Mouse (Mus musculus) MEL (cell line): ENCODE results near the gene Egr2. TPM values are rescaled to one million over a fixed set of nuclear protein-coding genes. Genes with fewer than 3 reads are reported as not detected.

ENCODE experiments used
- DNase-seq: peaks from one replicate; pipeline ENCODE4 v3.0.0; 2011; ENCODE audit warnings: low read depth, low spot score
- H3K27ac ChIP-seq: 2 replicates; pipeline ENCODE4 v1.5.1; 2012; ENCODE audit warnings: low read depth, mild to moderate bottlenecking, control low read depth, low read length, moderate library complexity; ENCODE audit not compliant: control insufficient read depth
- H3K27me3 ChIP-seq, 2 experiments: fragments of 150-350 bp in 1 of 2; sonication (generic) in 1 of 2; 2 replicates each; pipeline ENCODE4 v1.6.1; 2012; ENCODE audit warnings: low read length in 2 of 2, mild to moderate bottlenecking in 2 of 2, improper control_type of control experiment in 1 of 2, moderate library complexity in 1 of 2; ENCODE audit not compliant: insufficient read depth in 2 of 2, control insufficient read depth in 1 of 2
- H3K36me3 ChIP-seq, 2 experiments: 2 replicates each; pipeline ENCODE4 v1.6.1; 2012 to 2014; ENCODE audit warnings: low read length in 2 of 2, improper control_type of control experiment in 1 of 2, inconsistent platforms in 1 of 2, mild to moderate bottlenecking in 1 of 2; ENCODE audit not compliant: insufficient read depth in 2 of 2, control insufficient read depth in 1 of 2
- H3K4me1 ChIP-seq, 2 experiments: fragments of 150-350 bp in 1 of 2; sonication (generic) in 1 of 2; 2 replicates each; pipeline ENCODE4 v1.6.1; 2012; ENCODE audit warnings: low read length in 2 of 2, improper control_type of control experiment in 1 of 2, mild to moderate bottlenecking in 1 of 2; ENCODE audit not compliant: insufficient read depth in 2 of 2, control insufficient read depth in 1 of 2
- H3K4me3 ChIP-seq, 2 experiments: fragments of 150-350 bp in 1 of 2; sonication (generic) in 1 of 2; 2 replicates each; pipeline ENCODE4 v1.5.1; 2012; ENCODE audit warnings: low read depth in 2 of 2, low read length in 2 of 2, mild to moderate bottlenecking in 2 of 2, moderate library complexity in 2 of 2, control low read depth in 1 of 2, improper control_type of control experiment in 1 of 2; ENCODE audit not compliant: control insufficient read depth in 1 of 2, insufficient read depth in 1 of 2
- H3K79me2 ChIP-seq: 2 replicates; pipeline ENCODE4 v1.6.1; 2012; ENCODE audit warnings: mild to moderate bottlenecking, low read length, moderate library complexity; ENCODE audit not compliant: control insufficient read depth, poor library complexity, insufficient read depth
- H3K9ac ChIP-seq: 2 replicates; pipeline ENCODE4 v1.6.1; 2012; ENCODE audit warnings: low read depth, mild to moderate bottlenecking, control low read depth, low read length, moderate library complexity; ENCODE audit not compliant: control insufficient read depth, poor library complexity, severe bottlenecking
- H3K9me3 ChIP-seq: fragments of 150-350 bp; sonication (generic); replicated peaks from 2 replicates; pipeline ENCODE4 v1.6.1; 2012; ENCODE audit warnings: mild to moderate bottlenecking, low read length, improper control_type of control experiment, moderate library complexity; ENCODE audit not compliant: insufficient read depth
- CHD1 ChIP-seq: IDR thresholded peaks from 2 replicates; pipeline ENCODE4 v1.6.1; 2012; ENCODE audit warnings: low read depth, mild to moderate bottlenecking, inconsistent platforms, low read length, improper control_type of control experiment
- CHD2 ChIP-seq: IDR thresholded peaks from 2 replicates; pipeline ENCODE4 v1.6.1; 2011; ENCODE audit warnings: low read length, improper control_type of control experiment
- CTCF ChIP-seq, 3 experiments: IDR thresholded peaks in 2 of 3; conservative IDR thresholded peaks in 1 of 3; 2 replicates each; pipeline ENCODE4 v1.5.1; 2011 to 2012; ENCODE audit warnings: low read length in 3 of 3, low read depth in 2 of 3, mild to moderate bottlenecking in 2 of 3, improper control_type of control experiment in 1 of 3, inconsistent platforms in 1 of 3, mixed read lengths in 1 of 3, moderate library complexity in 1 of 3; ENCODE audit not compliant: control insufficient read depth in 1 of 3, insufficient read depth in 1 of 3, poor library complexity in 1 of 3, severe bottlenecking in 1 of 3
- E2F4 ChIP-seq: IDR thresholded peaks from 2 replicates; pipeline ENCODE4 v1.6.1; 2011; ENCODE audit warnings: low read depth, low read length, improper control_type of control experiment, borderline replicate concordance
- ELF1 ChIP-seq: IDR thresholded peaks from 2 replicates; pipeline ENCODE4 v1.6.1; 2014; ENCODE audit warnings: low read depth, mild to moderate bottlenecking, inconsistent platforms, low read length, improper control_type of control experiment, moderate library complexity
- EP300 ChIP-seq, 2 experiments: IDR thresholded peaks; 2 replicates each; pipeline ENCODE4 v1.6.1; 2011; ENCODE audit warnings: improper control_type of control experiment in 2 of 2, low read length in 2 of 2, low read depth in 1 of 2, mild to moderate bottlenecking in 1 of 2
- ETS1 ChIP-seq: IDR thresholded peaks from 2 replicates; pipeline ENCODE4 v1.6.1; 2012; ENCODE audit warnings: low read depth, mild to moderate bottlenecking, inconsistent platforms, low read length, improper control_type of control experiment, moderate library complexity
- GATA1 ChIP-seq: IDR thresholded peaks from 2 replicates; pipeline ENCODE4 v1.6.1; 2011; ENCODE audit warnings: low read depth, low read length, improper control_type of control experiment
- HCFC1 ChIP-seq: IDR thresholded peaks from 2 replicates; pipeline ENCODE4 v1.6.1; 2012; ENCODE audit warnings: low read depth, mild to moderate bottlenecking, inconsistent platforms, low read length, improper control_type of control experiment, moderate library complexity
- JUND ChIP-seq: IDR thresholded peaks from 2 replicates; pipeline ENCODE4 v1.6.1; 2011; ENCODE audit warnings: low read depth, mild to moderate bottlenecking, improper control_type of control experiment, low read length
- KAT2A ChIP-seq: conservative IDR thresholded peaks from 2 replicates; pipeline ENCODE4 v1.6.1; 2012; ENCODE audit warnings: low read depth, low read length, improper control_type of control experiment, inconsistent platforms
- MAX ChIP-seq: IDR thresholded peaks from 2 replicates; pipeline ENCODE4 v1.6.1; 2011; ENCODE audit warnings: low read length, improper control_type of control experiment
- MAZ ChIP-seq: IDR thresholded peaks from 2 replicates; pipeline ENCODE4 v1.6.1; 2012; ENCODE audit warnings: low read depth, mild to moderate bottlenecking, inconsistent platforms, low read length, improper control_type of control experiment
- MYC ChIP-seq: IDR thresholded peaks from 2 replicates; pipeline ENCODE4 v1.6.1; 2011; ENCODE audit warnings: low read depth, mild to moderate bottlenecking, low read length, improper control_type of control experiment, moderate library complexity
- POLR2A ChIP-seq, 2 experiments: IDR thresholded peaks; 2 replicates each; pipeline ENCODE4 v1.6.1; 2011 to 2012; ENCODE audit warnings: low read length in 2 of 2, mild to moderate bottlenecking in 2 of 2, control low read depth in 1 of 2, improper control_type of control experiment in 1 of 2, low read depth in 1 of 2, moderate library complexity in 1 of 2; ENCODE audit not compliant: control insufficient read depth in 1 of 2, insufficient read depth in 1 of 2, poor library complexity in 1 of 2
- POLR2AphosphoS2 ChIP-seq: IDR thresholded peaks from 2 replicates; pipeline ENCODE4 v1.6.1; 2011; ENCODE audit warnings: low read length, improper control_type of control experiment
- POLR2AphosphoS5 ChIP-seq: IDR thresholded peaks from 2 replicates; pipeline ENCODE4 v1.6.1; 2012; ENCODE audit warnings: low read depth, borderline replicate concordance, mild to moderate bottlenecking, inconsistent platforms, low read length, moderate library complexity, mixed read lengths
- RAD21 ChIP-seq: IDR thresholded peaks from 2 replicates; pipeline ENCODE4 v1.6.1; 2011; ENCODE audit warnings: mild to moderate bottlenecking, low read depth, low read length, improper control_type of control experiment
- RCOR1 ChIP-seq: IDR thresholded peaks from 2 replicates; pipeline ENCODE4 v1.6.1; 2012; ENCODE audit warnings: low read depth, mild to moderate bottlenecking, inconsistent platforms, low read length, improper control_type of control experiment
- SIN3A ChIP-seq: IDR thresholded peaks from 2 replicates; pipeline ENCODE4 v1.6.1; 2012; ENCODE audit warnings: low read length, improper control_type of control experiment, inconsistent platforms
- TCF12 ChIP-seq: IDR thresholded peaks from 2 replicates; pipeline ENCODE4 v1.6.1; 2014; ENCODE audit warnings: low read depth, mild to moderate bottlenecking, inconsistent platforms, low read length, improper control_type of control experiment, moderate library complexity
- UBTF ChIP-seq: IDR thresholded peaks from 2 replicates; pipeline ENCODE4 v1.6.1; 2012; ENCODE audit warnings: low read depth, mild to moderate bottlenecking, inconsistent platforms, low read length, improper control_type of control experiment, moderate library complexity, borderline replicate concordance; ENCODE audit not compliant: insufficient read depth
- USF1 ChIP-seq: IDR thresholded peaks from 2 replicates; pipeline ENCODE4 v1.6.1; 2014; ENCODE audit warnings: low read depth, mild to moderate bottlenecking, inconsistent platforms, low read length, improper control_type of control experiment, moderate library complexity
- ZKSCAN1 ChIP-seq: IDR thresholded peaks from 2 replicates; pipeline ENCODE4 v1.6.1; 2012; ENCODE audit warnings: low read depth, mild to moderate bottlenecking, inconsistent platforms, low read length, improper control_type of control experiment, moderate library complexity
- ZMIZ1 ChIP-seq: IDR thresholded peaks from 2 replicates; pipeline ENCODE4 v1.6.1; 2012; ENCODE audit warnings: low read depth, mild to moderate bottlenecking, inconsistent platforms, low read length, improper control_type of control experiment, moderate library complexity
- ZNF384 ChIP-seq: IDR thresholded peaks from 2 replicates; pipeline ENCODE4 v1.6.1; 2012; ENCODE audit warnings: low read depth, mild to moderate bottlenecking, inconsistent platforms, low read length, improper control_type of control experiment
- polyA plus RNA-seq, 2 experiments: library from polyadenylated mRNA; stranded (reverse) in 1 of 2; unstranded in 1 of 2; fragments of >175 nt in 1 of 2; fragments of >200 nt in 1 of 2; gene quantifications; 2 replicates each; pipeline versions ENCODE4 v1.2.1 to v1.2.4; 2012; ENCODE audit warnings: low replicate concordance in 2 of 2, low read depth in 1 of 2; ENCODE audit not compliant: insufficient read length in 2 of 2, insufficient read depth in 1 of 2, missing spikeins in 1 of 2
- total RNA-seq: library from RNA; depleted of rRNA; stranded (reverse); fragments of 300-350 nt; gene quantifications from 2 replicates; pipeline ENCODE4 v1.2.3, GENCODE M21; 2012

The Egr2 gene
- total and polyA plus RNA-seq, 3 experiments, result 0.23 to 0.24 TPM; not detected in 1

DNA sequence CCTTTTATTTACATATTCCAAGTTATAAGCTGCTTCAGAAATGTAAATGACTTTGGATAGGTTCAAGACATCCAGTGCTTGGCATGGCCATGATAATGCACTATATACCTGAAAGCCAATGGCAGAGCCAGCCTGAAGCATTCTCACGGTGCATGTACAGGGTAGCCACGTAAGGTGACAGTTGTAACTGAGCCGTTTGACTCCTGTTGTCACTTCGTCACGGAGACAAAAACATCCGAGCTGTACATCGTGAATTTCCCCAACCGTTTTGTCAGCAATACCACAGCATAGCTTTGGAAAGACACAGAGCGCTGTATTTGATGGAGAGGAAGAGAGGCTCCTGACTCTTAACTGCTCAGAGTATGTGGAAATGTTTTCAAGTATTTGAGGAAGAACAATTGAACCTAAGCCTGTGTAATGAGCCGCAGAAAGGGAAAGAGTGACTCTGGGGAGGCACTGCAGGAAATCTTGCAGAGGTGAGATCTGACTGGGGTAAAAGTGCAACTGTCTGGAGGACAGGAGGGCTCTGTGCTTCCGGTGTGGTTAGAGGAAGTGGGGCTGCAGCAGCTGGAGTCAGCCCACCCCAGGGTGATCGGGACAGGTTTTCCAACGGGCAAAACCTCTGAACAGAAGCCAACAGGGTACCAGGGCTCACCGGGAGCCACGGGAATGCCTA lies 31.8 kb upstream of the Egr2 start:
- Histone ChIP-seq H3K4me3 (no peak overlapping the region), H3K79me2 (no peaks in the 10 kb centered on the region), H3K4me1 (no peaks in the 10 kb centered on the region), H3K9ac (no peak overlapping the region), H3K36me3 (no peaks in the 10 kb centered on the region), H3K27ac (no peak overlapping the region), H3K27me3 (no peaks in the 10 kb centered on the region), H3K9me3 (no peaks in the 10 kb centered on the region)
- TF ChIP-seq USF1 (no peak), TCF12 (no peak), POLR2AphosphoS2 (no peak), CTCF (IDR thresholded peaks at IDR 0.05 in 2 of 3, conservative IDR thresholded peaks at IDR 0.05 in 1 of 3; ENCODE audit: control insufficient read depth in 1 of 3, insufficient read depth in 1 of 3, low read depth in 2 of 3, low read length in 3 of 3, poor library complexity in 1 of 3, severe bottlenecking in 1 of 3) (no peak), CHD2 (no peak), MAX (no peak), KAT2A (no peak), POLR2A (IDR thresholded peaks at IDR 0.05; ENCODE audit: control insufficient read depth in 1 of 2, insufficient read depth in 1 of 2, low read depth in 1 of 2, low read length in 2 of 2, poor library complexity in 1 of 2) (no peak), MAZ (no peak), RAD21 (no peak), MYC (no peak), ZKSCAN1 (no peak), ZNF384 (no peak), EP300 (IDR thresholded peaks at IDR 0.05; ENCODE audit: low read depth in 1 of 2, low read length in 2 of 2) (no peak), RCOR1 (no peak), POLR2AphosphoS5 (no peak), HCFC1 (no peak), ZMIZ1 (no peak), ETS1 (no peak)
- no peak for DNase-seq

DNA sequence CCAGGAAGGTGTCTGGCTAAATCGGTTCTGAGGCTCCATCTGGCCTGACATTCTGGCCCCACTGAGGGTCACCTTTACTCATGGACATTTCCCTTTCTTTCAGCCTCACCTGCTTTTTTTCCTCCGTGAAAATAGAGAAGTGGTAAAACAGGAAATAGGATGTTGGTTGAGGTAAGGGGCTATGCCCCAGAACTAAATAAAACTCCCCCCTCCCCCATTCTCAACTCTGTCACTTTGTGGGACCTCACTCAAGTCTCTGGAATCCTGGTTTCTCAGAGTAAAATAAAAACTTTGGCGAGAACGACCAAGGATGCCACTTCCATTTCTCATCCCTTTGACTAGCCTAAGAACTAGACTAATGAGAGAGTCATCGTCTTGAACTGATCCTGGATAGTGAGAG lies 31.2 kb upstream of the Egr2 start:
- H3K4me1 ChIP-seq, result no peaks in the 10 kb centered on the region
- H3K4me3 ChIP-seq, result no peak overlapping the region
- H3K79me2 ChIP-seq, result no peaks in the 10 kb centered on the region
- no peaks in the 10 kb centered on the region for H3K27me3 ChIP-seq
- H3K9me3 ChIP-seq, result no peaks in the 10 kb centered on the region
- DNase-seq, result no peak
- H3K36me3 ChIP-seq, result no peaks in the 10 kb centered on the region
- no peak overlapping the region for H3K27ac ChIP-seq
- H3K9ac ChIP-seq, result no peak overlapping the region
- TF ChIP-seq MAZ, result no peak
- no peak for TF ChIP-seq GATA1
- TF ChIP-seq ELF1, result no peak
- no peak for TF ChIP-seq JUND
- TF ChIP-seq CHD1, result no peak
- TF ChIP-seq E2F4, result no peak
- TF ChIP-seq UBTF, result no peak
- no peak for TF ChIP-seq SIN3A
